Mouse (Mus musculus) heart, postnatal 25 days (tissue): ENCODE measurements around the gene Clec2h. TPM values are rescaled to one million over a fixed set of nuclear protein-coding genes. Genes with fewer than 3 reads are reported as not detected.

Experiments
- DNase-seq: peaks from one replicate; pipeline ENCODE4 v3.0.0; 2022; ENCODE audit warnings: low spot score
- intact Hi-C: fragments of 180-260 bp; cut with DNase I; formaldehyde crosslinking; loops from one replicate; pipeline ENCODE4 v1.15.1; 2025
- total RNA-seq, 2 experiments: library from RNA; stranded (reverse); gene quantifications; 2 replicates each; pipeline ENCODE4 v1.2.3; 2021

Gene Clec2h
- total RNA-seq, 2 experiments from 2014 or later: 0.56 TPM; not detected in 1

- intact Hi-C loops: no loop called here
Observed at GRCm38 (mm10) chr6:128701691-128702090, 39.5 kb downstream of the Clec2h start.

GRCm38 (mm10) chr6:128722959-128723358, 60.8 kb downstream of the Clec2h start, which contains the start of gene Klrb1:
Gene Klrb1, minus strand, starts transcription at chr6:128723059.
- intact Hi-C loops: no loop called here
- no peak for DNase-seq

More at GRCm38 (mm10) chr6:128701691-128702090, 39.5 kb downstream of the Clec2h start:
- DNase-seq: no peak

Other genes starting within 250 kb of the Clec2h start
- 10 to 100 TPM; 17.1 to 18.8 TPM for gene Itfg2, start 237.5 kb upstream of the Clec2h start, total RNA-seq
- 100 to 1,000 TPM; 368 to 372 TPM for gene Fkbp4, start 223.7 kb upstream of the Clec2h start, total RNA-seq
- gene Pzp, start 135.7 kb upstream of the Clec2h start, total RNA-seq: 1 to 10 TPM; 1.5 to 1.7 TPM
- gene A2ml1, start 80.8 kb upstream of the Clec2h start, total RNA-seq: not detected
- not detected for gene Klrb1a, start 38.9 kb upstream of the Clec2h start, total RNA-seq
- not detected for gene Klrb1, start 60.7 kb downstream of the Clec2h start, total RNA-seq
- gene Klrb1c, start 126.8 kb downstream of the Clec2h start, total RNA-seq: under 1 TPM in 1 of 2 experiments, not detected in 1; 0.28 TPM
- not detected for gene Gm44511, start 163.9 kb downstream of the Clec2h start, total RNA-seq
- gene Klrb1b, start 163.9 kb downstream of the Clec2h start, total RNA-seq: under 1 TPM in 1 of 2 experiments, not detected in 1; 0.10 TPM
- gene Clec2i, start 225.2 kb downstream of the Clec2h start, total RNA-seq: under 1 TPM in 1 of 2 experiments, not detected in 1; 0.23 TPM
- under 1 TPM; 0.28 to 0.42 TPM for gene BC035044, start 228.7 kb downstream of the Clec2h start, total RNA-seq